Mouse (Mus musculus) left cerebral cortex, postnatal 4 days (tissue): Measurements from ENCODE around the gene Rassf9. TPM values are rescaled to one million over a fixed set of nuclear protein-coding genes. Genes with fewer than 3 reads are reported as not detected.

Experiments used
- DNase-seq: peaks from one replicate; pipeline ENCODE4 v3.0.0-alpha.2; 2022
- intact Hi-C: fragments of 180-260 bp; cut with DNase I; formaldehyde crosslinking; loops from one replicate; pipeline ENCODE4 v1.15.1; 2025
- total RNA-seq, 2 experiments: library from RNA; stranded (reverse); gene quantifications; 2 replicates each; pipeline ENCODE4 v1.2.3; 2021

The Rassf9 gene
- 1 to 10 TPM; 4.1 to 4.6 TPM for total RNA-seq

DNA sequence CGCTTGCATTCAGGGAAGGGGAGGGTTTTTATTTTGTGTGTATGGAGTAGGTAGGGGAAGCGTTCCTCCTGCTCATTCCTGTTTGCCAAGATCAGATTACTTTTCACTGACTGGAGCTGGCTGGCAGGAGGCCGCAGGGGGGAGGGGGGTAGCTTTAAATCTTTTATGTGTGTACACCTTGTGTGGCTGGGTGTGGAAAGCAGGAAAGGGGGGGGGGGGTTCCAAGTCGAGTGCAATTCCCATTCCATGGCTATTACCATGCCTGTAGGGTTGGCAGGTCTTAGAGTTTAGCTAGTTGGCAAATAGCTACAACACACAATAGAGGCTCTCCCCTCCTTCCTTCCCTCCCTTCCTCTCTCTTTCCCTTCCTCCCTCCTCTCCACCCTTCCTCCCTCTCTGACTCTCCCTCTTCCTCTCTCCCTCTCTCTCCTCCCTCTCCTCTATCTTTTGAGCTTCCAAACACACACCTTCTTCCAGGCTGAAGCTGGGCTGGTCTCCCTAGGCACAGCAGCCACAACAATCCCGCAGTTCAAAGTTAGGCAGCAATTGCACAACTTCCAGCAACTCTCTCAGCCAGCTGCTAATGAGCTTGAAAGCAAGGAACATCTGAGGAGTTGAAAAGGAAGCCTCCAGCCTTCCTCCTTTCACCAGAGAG is at the start of gene Rassf9:
Rassf9 (plus strand) TSS at position 416 of the 655 bp plus-strand sequence.
- intact Hi-C loops, result no loop called here

DNA sequence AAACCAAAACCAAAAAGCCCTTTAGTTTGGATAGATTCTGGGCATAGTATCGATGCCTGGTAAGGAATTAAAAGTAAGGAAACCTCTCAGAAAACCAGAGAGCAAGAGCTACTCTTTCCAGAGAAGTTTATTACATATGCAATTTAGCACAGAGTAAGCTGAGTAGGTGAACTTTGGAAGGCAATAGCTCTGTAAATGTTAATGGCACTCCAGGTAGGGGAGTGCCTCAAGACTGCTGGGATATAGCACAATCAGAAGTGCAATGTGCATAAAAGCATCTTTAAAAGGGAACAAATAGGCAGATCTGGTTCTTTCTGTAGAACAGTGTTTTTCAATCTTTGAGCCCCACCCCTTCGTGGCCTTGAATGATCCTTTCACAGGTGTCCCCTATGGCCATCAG is 42.6 kb upstream of the Rassf9 start:
- intact Hi-C loops, result no loop called here
- DNase-seq, result no peak

More for the DNA sequence above, at the start of gene Rassf9:
- peak; percentile 28 for DNase-seq

DNA sequence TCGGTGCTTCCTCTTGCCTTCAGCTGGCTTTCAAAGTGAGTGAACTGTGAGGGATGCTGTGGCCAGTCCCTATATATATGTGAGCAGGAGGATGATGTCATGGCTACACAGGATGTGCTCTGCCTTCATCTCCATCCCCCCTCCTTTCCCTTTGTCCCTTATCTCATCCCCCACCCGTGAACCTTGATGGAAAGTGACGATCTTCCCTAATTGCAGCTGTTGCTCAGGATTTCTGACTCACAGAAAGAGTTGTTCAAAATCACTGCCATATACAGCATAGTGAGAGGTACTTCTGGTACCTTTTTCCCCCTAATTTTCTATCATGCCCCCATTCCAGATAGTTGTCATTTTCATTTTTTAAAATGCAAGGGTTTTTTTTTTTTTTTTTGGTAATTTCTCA is 21.6 kb upstream of the Rassf9 start, which contains the start of gene Nts:
Nts (minus strand) TSS at position 101 of the 400 bp plus-strand sequence.
- intact Hi-C loops, result loop anchor here (5.0 kb wide), 1 partner anchor 332 kb away; no protein-coding TSS in a partner anchor
- DNase-seq, result no peak

DNA sequence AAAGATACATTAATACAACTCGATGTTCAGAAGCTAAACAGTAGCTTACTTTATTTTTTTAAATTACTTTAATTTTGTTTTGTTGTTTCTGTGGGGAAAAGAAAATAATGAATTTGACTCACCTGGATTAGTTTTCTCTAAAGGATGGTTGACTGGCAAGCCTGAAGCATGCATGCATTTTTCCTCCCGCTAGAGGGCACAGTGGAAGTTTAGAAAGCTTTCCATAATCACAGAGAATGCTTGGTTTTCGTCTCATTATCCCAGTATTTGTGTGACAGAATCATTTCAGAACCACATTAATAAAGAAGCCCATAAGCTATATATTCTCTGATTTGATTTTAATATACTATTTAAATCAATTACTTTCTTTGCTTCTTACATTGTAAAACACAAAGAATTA is 20.2 kb upstream of the Rassf9 start:
- intact Hi-C loops, result loop anchor here (5.0 kb wide), 1 partner anchor 331 kb away; no protein-coding TSS in a partner anchor

DNA sequence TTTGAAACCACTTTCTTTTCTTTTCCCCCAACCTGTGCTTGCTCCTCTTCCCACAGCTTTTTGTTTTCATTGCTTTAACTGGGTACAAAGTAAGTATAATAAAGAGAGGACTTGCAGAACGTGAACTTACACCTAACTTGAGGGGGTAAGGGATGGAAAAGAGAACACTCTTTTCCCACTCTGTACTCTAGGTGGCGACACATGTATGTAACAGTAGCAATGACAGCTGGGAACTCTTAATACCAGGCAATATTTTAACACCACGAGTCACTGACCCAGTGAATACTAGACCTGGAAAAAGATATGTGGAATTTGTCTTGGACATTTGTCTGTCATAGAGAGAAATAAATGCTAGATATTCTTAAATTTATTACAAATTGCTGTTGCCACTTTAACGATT is 13.3 kb upstream of the Rassf9 start:
- DNase-seq, result no peak
- intact Hi-C loops, result loop anchor here (5.0 kb wide), 1 partner anchor 239 kb away; no protein-coding TSS in a partner anchor

More for the DNA sequence above, 20.2 kb upstream of the Rassf9 start:
- peak; percentile 48 for DNase-seq

DNA sequence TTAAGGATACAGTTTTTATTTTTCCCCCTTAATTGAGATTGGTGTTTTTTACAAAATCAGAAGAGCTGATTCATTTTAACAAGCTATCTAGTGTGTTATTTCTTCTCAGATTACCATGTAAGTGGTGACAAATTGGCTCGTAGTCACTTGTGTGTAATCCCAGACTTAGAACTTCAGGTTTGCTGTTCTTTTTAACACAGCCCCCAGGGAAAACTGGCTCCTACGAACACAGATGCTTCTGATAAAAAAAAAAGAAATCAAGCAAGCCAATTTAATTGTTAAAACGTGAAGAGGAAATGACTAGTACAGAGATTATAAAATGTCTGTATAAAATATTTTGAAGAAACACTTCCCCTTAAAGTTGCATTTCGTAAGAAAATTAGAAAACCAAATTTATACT is 4.6 kb upstream of the Rassf9 start:
- DNase-seq, result no peak
- intact Hi-C loops, result no loop called here

DNA sequence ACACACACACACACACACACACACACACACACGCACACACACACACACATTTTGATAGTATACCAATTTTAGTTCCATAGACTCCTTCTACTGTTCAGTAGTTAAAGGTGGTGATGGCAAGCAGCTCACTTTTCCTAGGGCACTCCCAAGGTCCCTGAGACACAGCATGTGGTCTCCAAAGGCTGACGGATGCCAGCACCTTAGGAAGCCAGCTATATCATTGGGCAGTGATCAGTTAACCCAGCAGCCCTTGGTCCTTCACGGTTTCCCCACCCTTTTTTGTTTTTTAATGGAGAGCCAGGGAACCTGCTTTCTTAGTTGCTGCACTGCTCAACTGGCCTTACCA is 588 bp upstream of the Rassf9 start:
- DNase-seq, result no peak
- intact Hi-C loops, result no loop called here

DNA sequence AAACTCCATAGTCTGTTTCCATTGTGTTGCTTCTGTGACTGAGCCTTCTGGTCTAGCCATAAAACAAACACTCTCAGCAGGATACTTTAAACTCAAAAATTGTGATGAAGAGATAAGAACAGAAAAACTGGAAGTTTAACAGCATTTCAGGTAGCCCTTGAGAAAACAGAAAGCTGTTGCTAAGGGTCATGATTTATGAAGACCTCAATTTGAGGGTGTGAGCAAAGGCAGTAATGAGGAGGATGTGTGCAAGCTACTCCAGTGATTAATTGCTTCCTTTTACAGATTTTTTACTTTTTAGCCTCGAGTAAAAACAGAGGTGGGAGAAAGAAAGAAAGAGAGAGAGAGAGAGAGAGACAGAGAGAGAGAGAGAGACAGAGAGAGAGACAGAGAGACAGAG is 2.1 kb downstream of the Rassf9 start:
- no peak for DNase-seq
- intact Hi-C loops, result no loop called here

DNA sequence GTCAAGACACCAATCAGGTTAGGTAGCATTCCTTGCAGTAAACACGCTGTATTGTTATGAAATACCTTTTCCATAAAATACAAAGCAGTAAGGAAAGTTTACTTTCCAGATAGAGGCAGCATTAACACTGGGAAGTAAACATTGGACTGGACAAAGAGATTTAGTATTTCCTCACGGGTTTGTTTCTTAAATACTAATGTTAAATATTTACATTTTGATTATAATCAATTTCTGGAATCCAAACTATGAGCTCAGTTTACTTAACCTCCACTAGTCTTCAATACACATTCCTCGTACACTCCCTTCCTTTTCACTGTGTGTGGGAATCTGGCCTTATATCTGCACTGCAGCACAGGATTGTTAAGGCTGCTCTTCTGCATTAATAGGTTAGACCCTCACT is 15.9 kb downstream of the Rassf9 start:
- no peak for DNase-seq
- intact Hi-C loops, result no loop called here

DNA sequence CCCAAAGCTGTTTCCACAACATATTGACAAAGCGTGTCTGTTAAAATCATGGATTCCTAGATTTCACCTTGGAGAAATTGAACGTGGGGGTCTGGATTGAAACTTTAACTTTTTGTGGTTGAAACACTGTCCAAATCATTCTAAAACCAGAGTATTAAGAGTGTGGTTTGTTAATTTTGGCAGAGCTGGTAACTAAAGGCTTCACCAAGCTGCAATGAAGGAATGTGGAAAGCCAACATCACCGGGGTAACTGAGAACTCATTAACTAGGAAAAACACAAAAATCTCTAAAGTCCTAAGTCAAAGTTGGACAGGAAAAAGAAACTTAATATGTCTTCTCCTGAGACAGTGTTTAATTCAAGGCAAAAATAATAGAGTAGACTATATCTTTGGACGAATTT is 41.9 kb downstream of the Rassf9 start:
- intact Hi-C loops, result no loop called here
- DNase-seq, result no peak

DNA sequence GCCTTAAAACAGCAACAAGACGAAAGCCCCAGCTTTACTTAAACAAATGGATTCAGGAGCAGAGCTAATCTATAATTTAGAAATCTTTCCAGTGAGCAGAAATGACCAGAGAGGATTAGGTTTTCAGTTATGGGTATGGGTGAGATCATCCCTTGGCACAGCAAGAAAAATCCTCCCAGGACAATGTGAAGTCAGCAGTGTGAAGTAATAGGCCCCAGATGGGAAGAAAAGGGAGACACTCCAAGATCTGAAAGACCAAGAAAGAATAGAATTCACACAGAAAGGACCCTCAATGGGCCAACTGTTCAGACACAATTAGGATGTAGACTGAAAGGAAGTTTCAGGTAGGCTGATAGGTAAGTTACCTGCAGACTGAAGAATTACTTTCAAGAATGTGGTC is 50.5 kb downstream of the Rassf9 start:
- no peak for DNase-seq
- intact Hi-C loops, result no loop called here

DNA sequence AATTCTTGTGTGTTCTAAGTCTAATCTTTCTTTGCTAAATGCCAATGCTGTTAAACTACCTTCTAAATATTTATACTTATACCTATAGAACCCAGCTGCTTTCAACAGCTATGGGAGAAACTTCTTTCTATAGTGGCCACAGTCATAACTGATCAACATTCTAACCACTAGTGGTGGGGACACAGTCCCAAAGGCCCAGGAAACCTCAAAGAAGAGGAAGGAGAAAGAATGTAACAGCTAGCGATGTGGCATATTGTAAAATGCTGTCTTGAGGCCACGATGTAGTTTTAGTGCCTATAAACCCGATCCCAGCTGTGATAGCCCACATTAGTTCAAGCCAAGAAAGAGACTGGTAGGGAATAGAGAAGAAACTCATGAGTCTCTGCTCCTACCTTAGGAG is 65.9 kb downstream of the Rassf9 start:
- intact Hi-C loops, result no loop called here
- DNase-seq, result no peak

DNA sequence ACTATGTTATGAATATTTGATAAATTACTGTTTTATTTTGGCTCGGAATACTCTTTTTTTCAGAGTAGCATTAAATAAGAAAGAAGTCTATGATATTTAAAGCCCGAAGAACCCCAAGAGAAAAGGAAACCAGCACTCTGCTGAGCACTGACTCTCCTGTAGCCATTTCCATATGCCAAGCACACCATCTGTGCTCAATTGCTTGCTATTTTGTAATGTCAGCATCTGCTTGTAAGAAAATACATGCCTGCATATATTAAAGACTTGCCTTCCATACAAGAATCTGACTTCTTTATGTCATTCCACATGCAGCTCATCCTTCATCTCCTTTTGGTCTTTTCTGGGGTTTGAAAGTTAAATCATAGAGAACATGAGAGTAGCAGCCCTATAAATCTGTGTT is 82.3 kb downstream of the Rassf9 start:
- no peak for DNase-seq
- intact Hi-C loops, result no loop called here

Other genes starting within 250 kb of the Rassf9 start
- 10 to 100 TPM; 16.8 to 34.3 TPM for gene Nts, start 21.7 kb upstream of the Rassf9 start, total RNA-seq